Mouse (Mus musculus) yolk sac, embryonic 10.5 days (tissue): ENCODE results near the gene Gm21915.

Experiments
- DNase-seq: peaks from one replicate; pipeline ENCODE4 v3.0.0-alpha.2; 2017; ENCODE audit warnings: low spot score

The Gm21915 gene

GRCm38 (mm10) chr9:40666190-40666803 is 4.1 kb upstream of the Gm21915 start:
- DNase-seq: no peak

- no peak for DNase-seq
Measured at GRCm38 (mm10) chr9:40671323-40671930, 1.0 kb downstream of the Gm21915 start.

DNA sequence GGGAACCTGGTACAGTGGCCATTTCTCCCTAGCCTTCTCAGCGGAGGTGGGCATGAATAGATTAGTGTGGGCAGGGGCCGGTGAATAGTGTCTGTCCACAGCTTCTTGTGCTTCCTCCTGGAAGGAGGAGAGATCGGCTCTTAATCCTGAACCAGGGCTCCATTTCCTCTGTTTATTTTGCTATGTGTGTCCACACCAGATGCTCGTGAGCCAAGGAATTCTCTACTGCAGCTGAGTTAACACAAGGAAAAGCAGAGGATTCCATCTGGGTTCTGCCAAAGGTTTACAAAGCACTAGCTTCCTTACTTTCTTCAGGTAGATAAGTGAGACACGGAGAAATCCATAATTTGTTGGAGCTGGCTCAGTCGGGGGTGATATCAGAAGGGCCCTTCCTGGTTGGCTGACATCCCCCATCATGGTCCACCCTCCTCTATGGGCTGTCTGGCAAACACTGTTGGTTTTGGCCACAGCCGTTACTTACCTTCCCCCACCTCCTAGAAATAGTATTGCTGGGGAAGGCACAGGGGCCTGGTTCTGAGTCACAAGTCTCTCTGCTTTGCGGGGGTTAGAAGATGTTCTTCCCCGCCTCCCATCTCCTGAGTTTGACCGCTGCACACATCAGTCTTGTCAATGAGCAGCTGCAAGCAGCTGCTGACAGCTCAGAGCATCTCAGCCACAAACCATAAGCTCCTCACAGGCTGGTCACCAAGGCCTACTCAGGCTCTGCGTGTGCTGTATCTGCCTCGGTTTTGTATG is 5.0 kb downstream of the Gm21915 start:
- DNase-seq: peak; percentile 28

DNA sequence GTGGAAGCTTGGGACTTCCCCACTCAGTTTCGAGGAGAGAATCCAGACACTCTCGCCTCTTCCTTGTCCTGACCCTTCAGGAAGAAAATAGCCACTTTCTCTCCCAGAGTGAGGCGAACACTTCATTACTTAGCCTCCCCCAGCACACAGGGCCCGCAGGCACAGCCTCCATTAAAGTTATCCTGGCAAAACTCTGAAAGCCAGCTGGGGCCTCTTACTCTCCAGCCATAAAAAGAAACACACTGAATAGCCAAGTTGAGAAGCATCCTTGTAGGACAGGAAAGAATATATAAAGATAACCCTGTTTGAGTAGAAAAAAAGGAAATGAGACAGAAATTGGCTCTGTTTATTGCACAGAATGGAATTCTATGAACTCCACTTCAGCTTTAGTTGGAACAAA is 8.2 kb downstream of the Gm21915 start:
- DNase-seq: no peak

DNA sequence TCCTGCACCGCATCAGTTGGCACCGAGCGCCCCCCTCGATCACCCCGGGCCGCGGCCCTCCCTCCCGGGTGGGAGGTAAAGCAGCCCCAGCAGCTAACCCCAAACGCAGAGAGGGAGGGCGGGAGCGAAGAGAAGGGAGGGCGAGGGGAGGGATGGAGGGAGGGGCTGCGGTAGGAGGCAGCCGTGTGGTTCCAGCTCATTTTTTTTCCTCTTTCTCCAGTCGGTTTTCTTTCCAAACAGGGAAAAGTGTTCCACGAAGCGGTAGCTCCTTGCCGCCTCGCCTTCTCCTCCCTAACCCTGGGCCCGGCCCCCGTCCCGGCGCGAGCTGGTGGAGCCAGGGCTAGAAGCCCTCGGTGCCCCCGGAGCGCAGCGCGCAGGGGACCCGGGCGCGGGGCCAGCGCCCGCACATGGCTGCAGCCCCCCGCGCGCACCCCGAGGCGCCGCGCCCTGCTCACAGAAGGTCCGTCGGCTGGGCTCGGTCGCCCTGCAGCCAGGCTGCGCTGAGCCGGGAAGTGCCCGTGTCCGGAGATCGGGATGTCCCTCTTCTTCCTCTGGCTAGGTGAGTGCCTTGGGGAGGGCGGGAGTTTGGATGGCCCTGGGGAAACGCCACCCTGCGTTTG is 15.5 kb downstream of the Gm21915 start, which contains the start of gene Clmp:
Clmp (plus strand) TSS at position 162 of the 620 bp plus-strand sequence.
- DNase-seq: peak; percentile 59

DNA sequence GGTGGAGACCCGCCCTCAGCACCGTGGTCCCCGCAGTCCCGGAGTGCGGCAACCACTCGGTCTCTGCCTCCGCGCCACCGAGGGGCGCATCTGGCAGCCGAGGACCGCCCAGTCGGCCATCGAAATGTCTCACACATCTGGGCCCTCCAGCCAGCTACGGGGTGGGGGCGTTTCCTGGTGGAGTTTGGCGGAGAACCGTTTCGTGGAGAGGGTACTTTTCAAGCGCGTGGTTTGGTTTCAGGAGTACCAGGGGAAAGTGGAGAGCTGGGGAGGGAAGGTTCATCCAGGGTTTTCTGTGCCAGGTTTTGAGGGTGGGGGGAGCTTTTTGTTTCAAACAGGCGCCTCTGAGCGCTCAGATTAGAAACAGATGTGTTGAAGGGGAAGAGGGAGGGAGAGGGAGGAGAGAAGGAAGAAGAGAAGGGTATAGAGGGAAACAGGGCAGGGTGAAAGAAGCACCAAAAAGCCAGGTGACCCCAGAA is 16.0 kb downstream of the Gm21915 start:
- DNase-seq: peak; percentile 56

- DNase-seq: no peak
Measured at GRCm38 (mm10) chr9:40687053-40687452, 16.6 kb downstream of the Gm21915 start.

GRCm38 (mm10) chr9:40687553-40687952 is 17.1 kb downstream of the Gm21915 start:
- no peak for DNase-seq

GRCm38 (mm10) chr9:40690511-40690910 is 20.1 kb downstream of the Gm21915 start:
- DNase-seq: no peak

DNA sequence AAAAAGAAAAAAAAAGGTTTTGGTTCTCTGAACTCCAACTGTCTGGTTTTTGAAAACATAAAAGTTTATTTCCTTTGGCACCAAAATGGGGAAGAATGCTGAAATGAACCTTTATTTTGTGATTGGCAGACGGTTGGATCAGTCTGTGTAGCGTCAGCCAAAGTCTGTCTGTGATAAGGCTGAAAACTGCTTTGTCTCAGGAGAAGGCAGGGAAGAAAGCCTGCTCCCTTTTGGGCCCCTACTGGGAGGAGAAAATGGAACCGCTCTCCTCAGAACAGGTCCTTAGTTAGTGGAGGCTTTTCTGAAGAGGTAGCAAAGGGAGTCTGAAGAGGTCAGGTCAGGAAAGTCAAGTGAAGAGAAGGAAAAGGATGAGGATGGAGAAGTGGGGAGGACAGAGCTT is 22.6 kb downstream of the Gm21915 start:
- DNase-seq: no peak

- no peak for DNase-seq
Measured at GRCm38 (mm10) chr9:40693768-40694167, 23.4 kb downstream of the Gm21915 start.

DNA sequence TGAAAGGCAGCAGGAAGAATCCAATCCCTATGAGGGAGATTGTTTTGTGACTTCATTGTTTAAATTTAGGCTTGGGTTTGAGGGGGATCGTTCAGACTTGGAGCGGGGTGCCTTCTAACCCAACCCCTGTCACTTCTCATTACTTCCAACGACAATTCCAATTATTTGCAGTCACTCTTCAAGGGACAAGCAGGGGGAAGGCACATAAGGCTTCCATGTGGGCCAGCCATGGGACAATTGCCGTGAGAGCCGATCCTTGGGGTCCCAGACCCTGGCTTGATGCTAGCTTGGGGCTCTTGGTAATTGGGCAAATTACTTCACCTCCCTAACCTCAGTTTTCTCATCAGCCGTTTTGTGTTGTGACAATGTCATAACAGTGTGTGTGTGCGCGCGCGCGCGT is 23.9 kb downstream of the Gm21915 start:
- no peak for DNase-seq

DNA sequence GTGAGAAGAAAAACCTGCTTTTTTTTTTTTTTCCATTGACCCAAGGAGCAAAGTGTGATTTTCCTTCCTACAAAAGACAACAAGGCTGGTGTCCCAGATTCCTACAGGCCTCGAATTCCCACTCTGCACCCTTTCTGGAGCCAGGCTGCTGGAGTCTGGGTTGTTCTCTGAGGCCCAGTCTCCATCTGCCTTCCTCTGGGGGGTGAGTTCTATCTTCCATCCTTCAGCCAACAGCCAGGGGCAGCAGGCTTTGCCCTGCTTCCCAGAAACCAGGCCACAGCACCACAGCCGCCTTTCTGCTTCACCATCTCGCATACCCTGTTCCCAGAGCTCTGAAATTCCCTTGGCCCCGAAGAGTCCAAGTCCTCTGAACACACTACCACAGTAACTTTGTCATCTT is 25.7 kb downstream of the Gm21915 start:
- DNase-seq: no peak

- no peak for DNase-seq
Measured at GRCm38 (mm10) chr9:40699194-40699593, 28.8 kb downstream of the Gm21915 start.

GRCm38 (mm10) chr9:40700253-40700652 is 29.8 kb downstream of the Gm21915 start:
- no peak for DNase-seq

- DNase-seq: no peak
Measured at GRCm38 (mm10) chr9:40704364-40705276, 34.2 kb downstream of the Gm21915 start.

DNA sequence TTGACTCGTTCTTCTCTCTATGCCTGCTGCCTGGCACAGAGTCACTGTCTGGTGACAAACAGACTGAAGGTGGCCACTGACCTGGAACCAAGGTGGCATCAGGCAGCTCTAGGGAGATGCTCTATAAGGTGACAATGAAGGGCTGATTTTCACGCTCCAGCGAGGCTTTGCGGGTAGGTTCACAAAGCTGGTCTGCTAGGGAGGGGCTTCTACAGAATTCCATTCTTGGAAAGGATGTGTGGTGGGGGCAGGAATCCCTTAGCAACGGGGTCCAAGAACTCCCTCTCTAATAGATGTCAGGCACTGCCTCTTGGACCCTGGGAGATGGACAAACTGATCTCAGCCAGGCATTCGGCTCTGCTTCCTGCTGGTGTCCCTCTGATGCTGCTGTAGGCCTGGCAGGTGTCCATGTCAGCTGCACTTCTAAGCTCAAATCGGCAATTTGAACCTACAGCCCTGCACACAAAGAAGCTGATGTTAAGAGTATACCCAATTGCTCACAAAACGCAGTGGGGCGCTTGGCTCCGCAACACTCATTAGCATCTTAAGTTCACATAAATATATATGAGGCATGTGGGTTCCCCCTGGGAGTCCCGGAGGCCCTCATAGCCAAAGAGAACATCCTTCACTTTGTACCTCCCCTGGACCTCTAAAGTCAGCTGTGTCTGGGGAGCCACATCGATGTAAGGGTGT is 38.2 kb downstream of the Gm21915 start:
- no peak for DNase-seq

DNA sequence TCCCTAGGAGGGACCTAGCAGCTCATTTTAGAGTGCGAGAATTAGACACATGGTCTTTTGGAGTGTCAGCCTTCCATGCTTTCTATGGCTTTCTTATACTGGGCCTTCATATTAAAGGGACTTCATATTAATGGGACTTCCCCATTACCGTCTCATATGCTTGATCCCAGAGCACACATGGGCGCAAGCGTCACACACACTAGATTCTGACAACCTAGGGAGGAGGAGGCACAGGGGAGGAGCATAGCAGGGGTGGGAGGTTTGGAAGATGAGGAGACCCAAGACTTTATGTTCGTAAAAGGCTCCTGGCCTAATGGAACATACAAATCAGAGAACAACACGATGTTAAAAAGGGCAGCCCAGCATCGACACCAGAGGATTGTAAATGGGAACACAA is 38.7 kb downstream of the Gm21915 start:
- no peak for DNase-seq

DNA sequence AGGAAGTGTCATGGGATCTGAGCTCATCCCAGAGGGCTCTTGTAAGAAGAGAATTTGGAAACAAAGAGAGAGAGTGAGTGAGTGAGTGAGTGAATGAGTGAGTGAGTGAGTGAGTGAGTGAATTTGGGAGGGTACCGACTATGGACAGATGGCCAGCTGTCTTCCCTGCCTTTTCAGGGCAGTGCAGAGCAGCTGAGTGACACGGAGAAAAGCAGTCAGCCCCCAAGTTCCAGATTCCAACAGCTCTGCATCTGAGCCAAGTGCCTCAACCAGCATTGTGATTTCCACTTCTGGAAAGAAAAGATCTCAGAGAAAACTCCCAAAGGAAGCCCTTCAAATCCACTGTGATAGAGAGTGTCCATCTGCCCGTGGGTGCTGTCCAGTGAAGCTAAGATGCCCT is 39.2 kb downstream of the Gm21915 start:
- no peak for DNase-seq

DNA sequence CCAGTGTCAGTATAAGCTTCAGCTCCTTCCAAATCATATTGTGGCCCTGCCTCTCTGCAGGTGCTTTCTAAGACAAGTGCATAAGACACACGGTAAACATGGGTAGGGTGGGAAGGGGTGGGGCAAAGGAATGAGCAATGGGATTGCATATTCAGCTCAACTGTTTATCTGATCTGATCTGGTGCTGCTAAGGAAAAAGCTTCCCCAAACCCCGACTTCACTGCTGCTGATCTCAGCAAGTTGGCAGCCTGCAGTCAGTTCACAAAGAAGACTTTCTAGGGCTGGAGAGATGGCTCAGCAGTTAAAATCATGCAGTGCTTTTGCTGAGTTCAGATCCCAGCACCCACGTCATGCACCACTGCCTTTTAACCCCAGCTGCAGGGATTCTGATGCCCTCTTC is 39.6 kb downstream of the Gm21915 start:
- no peak for DNase-seq

DNA sequence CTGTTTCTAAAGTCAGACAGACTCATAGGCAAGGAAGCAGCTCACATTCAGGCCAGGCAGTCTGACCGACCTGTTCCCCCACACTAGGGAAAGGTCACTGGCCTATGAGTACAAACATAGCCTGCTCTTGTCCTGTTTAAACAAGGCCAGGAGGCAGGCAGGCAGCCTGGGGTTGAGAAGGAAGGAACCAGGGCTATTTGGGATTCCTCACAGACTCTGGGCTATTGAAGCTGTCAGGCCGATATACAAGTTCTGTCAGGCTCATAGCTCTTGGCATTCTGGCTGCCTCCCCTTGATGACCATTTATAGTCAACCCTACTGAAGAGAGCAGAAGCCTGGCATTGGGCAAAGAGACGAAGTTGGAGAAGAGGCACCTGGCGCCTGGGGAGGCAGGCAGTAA is 41.2 kb downstream of the Gm21915 start:
- DNase-seq: peak; percentile 67
